Mouse (Mus musculus): ENCODE measurements at regions not wholly inside any gene's neighbourhood (a gene's known extent, or its start where the extent isn't known, plus 50 kb on each side); places are given as distances from the start of the nearest gene placed in this dataset.

DNA sequence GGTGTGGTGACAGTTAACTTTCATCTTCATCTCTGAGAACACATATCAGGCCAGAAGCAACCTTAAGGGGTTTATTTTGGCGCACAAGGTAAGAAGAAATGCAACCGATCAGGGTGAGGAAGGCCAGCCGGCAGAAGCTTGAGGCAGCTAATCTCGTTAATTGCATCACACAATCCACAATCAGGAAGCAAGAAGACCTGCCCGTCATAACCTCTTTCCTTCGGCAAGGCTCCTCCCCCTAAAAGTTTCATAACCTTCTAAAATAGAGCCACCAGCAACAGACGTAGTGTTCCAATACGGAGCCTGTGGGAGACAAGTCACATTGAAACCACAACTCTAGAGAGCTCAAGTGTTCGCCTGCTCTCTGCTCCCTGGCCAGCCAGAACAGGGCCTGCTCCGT lies 91.4 kb downstream of the Dyrk2 start:
- no peak for TF ChIP-seq GATA2 (IDR thresholded peaks at IDR 0.05; ENCODE audit: borderline replicate concordance, low read depth, low read length)
- TF ChIP-seq CTCF (IDR thresholded peaks at IDR 0.05; ENCODE audit: low read depth, low read length), result no peak
- TF ChIP-seq TAL1 (conservative IDR thresholded peaks at IDR 0.05; ENCODE audit: low read depth, low read length), result no peak

Data from G1E (cell line).